Mouse (Mus musculus): ENCODE measurements at regions not wholly inside any gene's neighbourhood (a gene's known extent, or its start where the extent isn't known, plus 50 kb on each side); places are given as distances from the start of the nearest gene placed in this dataset. TPM values are rescaled to one million over a fixed set of nuclear protein-coding genes. Genes with fewer than 3 reads are reported as not detected.

GRCm38 (mm10) chr3:137801402-137802020, 62.8 kb upstream of the H2afz start:
- Histone ChIP-seq H3K36me3 (no peaks in the 10 kb centered on the region), H3K27ac (no peak overlapping the region), H3K4me1 (no peaks in the 10 kb centered on the region), H3K4me3 (no peak overlapping the region), H3K9ac (no peak overlapping the region), H3K9me3 (replicated peaks) (no peaks in the 10 kb centered on the region), H3K27me3 (no peaks in the 10 kb centered on the region), H3K4me2 (replicated peaks) (no peak overlapping the region)
- no peak for ATAC-seq (ENCODE audit: low FRiP score)
- WGBS, result 59% methylated on average over 6 of the region's 6 CpGs

- Histone ChIP-seq H3K36me3 (no peaks in the 10 kb centered on the region), H3K4me2 (replicated peaks) (no peak overlapping the region), H3K9me3 (replicated peaks) (no peaks in the 10 kb centered on the region), H3K4me1 (no peaks in the 10 kb centered on the region), H3K27me3 (no peaks in the 10 kb centered on the region), H3K9ac (no peak overlapping the region), H3K27ac (no peak overlapping the region), H3K4me3 (no peak overlapping the region)
- WGBS, result 63% methylated on average over 1 of the region's 1 CpGs
- ATAC-seq (ENCODE audit: low FRiP score), result no peak
Measured at GRCm38 (mm10) chr3:137807423-137807822, 56.9 kb upstream of the H2afz start.

GRCm38 (mm10) chr3:137807913-137808684, 56.2 kb upstream of the H2afz start:
- H3K4me2 ChIP-seq (replicated peaks), result no peak overlapping the region
- 78% methylated on average over 5 of the region's 5 CpGs for WGBS
- H3K27ac ChIP-seq, result no peak overlapping the region
- H3K4me3 ChIP-seq, result no peak overlapping the region
- no peak for ATAC-seq (ENCODE audit: low FRiP score)
- no peaks in the 10 kb centered on the region for H3K4me1 ChIP-seq
- no peaks in the 10 kb centered on the region for H3K27me3 ChIP-seq
- no peaks in the 10 kb centered on the region for H3K9me3 ChIP-seq (replicated peaks)
- H3K36me3 ChIP-seq, result no peaks in the 10 kb centered on the region
- H3K9ac ChIP-seq, result no peak overlapping the region

GRCm38 (mm10) chr3:137810123-137810522, 54.2 kb upstream of the H2afz start:
- Histone ChIP-seq H3K4me2 (replicated peaks) (no peak overlapping the region), H3K9ac (no peak overlapping the region), H3K4me1 (no peaks in the 10 kb centered on the region), H3K27ac (no peak overlapping the region), H3K36me3 (no peaks in the 10 kb centered on the region), H3K27me3 (no peaks in the 10 kb centered on the region), H3K9me3 (replicated peaks) (no peaks in the 10 kb centered on the region), H3K4me3 (no peak overlapping the region)
- ATAC-seq (ENCODE audit: low FRiP score), result no peak
- 86% methylated on average over 3 of the region's 3 CpGs for WGBS

Small RNA genes in the stretch of these regions (microRNA-seq; reads per million reads assigned to microRNA genes)
- not detected for gene Mir6380
